Mouse (Mus musculus): Measurements from ENCODE around the gene Tex38. TPM values are rescaled to one million over a fixed set of nuclear protein-coding genes. Genes with fewer than 3 reads are reported as not detected.
A peak's percentile ranks its signal among the peaks of the same experiment; 100 is the strongest.

The Tex38 gene
- polyA plus RNA-seq, 1 experiment = not detected

- H3K4me1 ChIP-seq (ENCODE audit: control insufficient read depth, insufficient read depth, low read length) = no peaks in the 10 kb centered on the region; the same call in 1 of the 2 replicates
- no peak overlapping the region for H3K27ac ChIP-seq (ENCODE audit: control insufficient read depth, insufficient read depth, low read depth, low read length, poor library complexity)
- 39% methylated on average over 7 of the region's 7 CpGs for WGBS
- H3K4me3 ChIP-seq (replicated peaks; ENCODE audit: control insufficient read depth, low read depth, low read length) = peak overlapping the region; percentile 60
- TF ChIP-seq POLR2A (IDR thresholded peaks at IDR 0.05; ENCODE audit: borderline replicate concordance, control insufficient read depth, low read depth, low read length) (no peak), CTCF (IDR thresholded peaks at IDR 0.05; ENCODE audit: control insufficient read depth, insufficient read depth, low read length) (no peak)
These were observed 4.8 kb upstream of the Tex38 start for GRCm38 (mm10) chr4:115785511-115786034.

- TF ChIP-seq POLR2A (IDR thresholded peaks at IDR 0.05; ENCODE audit: borderline replicate concordance, control insufficient read depth, low read depth, low read length) = peak; percentile 36; the same call in 1 of the 2 replicates
- TF ChIP-seq CTCF (IDR thresholded peaks at IDR 0.05; ENCODE audit: control insufficient read depth, insufficient read depth, low read length) = no peak
- WGBS = under 1% methylated on average over 68 of the region's 69 CpGs
- H3K27ac ChIP-seq (ENCODE audit: control insufficient read depth, insufficient read depth, low read depth, low read length, poor library complexity) = peak within 1 kb of the TSS; percentile 41
- H3K4me3 ChIP-seq (replicated peaks; ENCODE audit: control insufficient read depth, low read depth, low read length) = peak within 1 kb of the TSS; percentile 60
- no peaks in the 10 kb centered on the region; the same call in 1 of the 2 replicates for H3K4me1 ChIP-seq (ENCODE audit: control insufficient read depth, insufficient read depth, low read length)
These were observed 4.1 kb upstream of the Tex38 start, which contains the start of gene Atpaf1 for GRCm38 (mm10) chr4:115784769-115785510. Atpaf1 (plus strand) TSS chr4:115784812.

GRCm38 (mm10) chr4:115782026-115782805 lies 1.4 kb upstream of the Tex38 start:
- H3K27ac ChIP-seq (ENCODE audit: control insufficient read depth, insufficient read depth, low read depth, low read length, poor library complexity) = no peak overlapping the region
- 91% methylated on average over 5 of the region's 5 CpGs for WGBS
- TF ChIP-seq CTCF (IDR thresholded peaks at IDR 0.05; ENCODE audit: control insufficient read depth, insufficient read depth, low read length) (no peak), POLR2A (IDR thresholded peaks at IDR 0.05; ENCODE audit: borderline replicate concordance, control insufficient read depth, low read depth, low read length) (no peak)
- no peaks in the 10 kb centered on the region; the same call in 1 of the 2 replicates for H3K4me1 ChIP-seq (ENCODE audit: control insufficient read depth, insufficient read depth, low read length)
- H3K4me3 ChIP-seq (replicated peaks; ENCODE audit: control insufficient read depth, low read depth, low read length) = no peak overlapping the region

GRCm38 (mm10) chr4:115780269-115780668 lies 549 bp downstream of the Tex38 start:
- no peaks in the 10 kb centered on the region; the same call in 1 of the 2 replicates for H3K4me1 ChIP-seq (ENCODE audit: control insufficient read depth, insufficient read depth, low read length)
- H3K4me3 ChIP-seq (replicated peaks; ENCODE audit: control insufficient read depth, low read depth, low read length) = no peak overlapping the region
- WGBS = 67% methylated on average over 6 of the region's 6 CpGs
- TF ChIP-seq CTCF (IDR thresholded peaks at IDR 0.05; ENCODE audit: control insufficient read depth, insufficient read depth, low read length) (no peak), POLR2A (IDR thresholded peaks at IDR 0.05; ENCODE audit: borderline replicate concordance, control insufficient read depth, low read depth, low read length) (no peak)
- H3K27ac ChIP-seq (ENCODE audit: control insufficient read depth, insufficient read depth, low read depth, low read length, poor library complexity) = no peak overlapping the region

GRCm38 (mm10) chr4:115777627-115778026 lies 3.2 kb downstream of the Tex38 start:
- 72% methylated on average over 2 of the region's 2 CpGs for WGBS
- Histone ChIP-seq H3K4me1 (ENCODE audit: control insufficient read depth, insufficient read depth, low read length) (no peaks in the 10 kb centered on the region), H3K27ac (ENCODE audit: control insufficient read depth, insufficient read depth, low read depth, low read length, poor library complexity) (no peak overlapping the region), H3K4me3 (replicated peaks; ENCODE audit: control insufficient read depth, low read depth, low read length) (no peak overlapping the region)
- TF ChIP-seq CTCF (IDR thresholded peaks at IDR 0.05; ENCODE audit: control insufficient read depth, insufficient read depth, low read length) = no peak
- TF ChIP-seq POLR2A (IDR thresholded peaks at IDR 0.05; ENCODE audit: borderline replicate concordance, control insufficient read depth, low read depth, low read length) = no peak

- TF ChIP-seq POLR2A (IDR thresholded peaks at IDR 0.05; ENCODE audit: borderline replicate concordance, control insufficient read depth, low read depth, low read length) (no peak), CTCF (IDR thresholded peaks at IDR 0.05; ENCODE audit: control insufficient read depth, insufficient read depth, low read length) (no peak)
- WGBS = 82% methylated on average over 6 of the region's 6 CpGs
- Histone ChIP-seq H3K4me1 (ENCODE audit: control insufficient read depth, insufficient read depth, low read length) (no peaks in the 10 kb centered on the region), H3K4me3 (replicated peaks; ENCODE audit: control insufficient read depth, low read depth, low read length) (no peak overlapping the region), H3K27ac (ENCODE audit: control insufficient read depth, insufficient read depth, low read depth, low read length, poor library complexity) (no peak overlapping the region)
These were observed 5.8 kb downstream of the Tex38 start for GRCm38 (mm10) chr4:115775056-115775455.

- 79% methylated on average over 11 of the region's 11 CpGs for WGBS
- Histone ChIP-seq H3K4me3 (replicated peaks; ENCODE audit: control insufficient read depth, low read depth, low read length) (no peak overlapping the region), H3K27ac (ENCODE audit: control insufficient read depth, insufficient read depth, low read depth, low read length, poor library complexity) (no peak overlapping the region), H3K4me1 (ENCODE audit: control insufficient read depth, insufficient read depth, low read length) (no peaks in the 10 kb centered on the region)
- TF ChIP-seq POLR2A (IDR thresholded peaks at IDR 0.05; ENCODE audit: borderline replicate concordance, control insufficient read depth, low read depth, low read length) (no peak), CTCF (IDR thresholded peaks at IDR 0.05; ENCODE audit: control insufficient read depth, insufficient read depth, low read length) (no peak)
These were observed 13.0 kb downstream of the Tex38 start for GRCm38 (mm10) chr4:115767647-115768467.
